8 mouse cellular contexts compared by ENCODE assay signal in the genomic region with DNA sequence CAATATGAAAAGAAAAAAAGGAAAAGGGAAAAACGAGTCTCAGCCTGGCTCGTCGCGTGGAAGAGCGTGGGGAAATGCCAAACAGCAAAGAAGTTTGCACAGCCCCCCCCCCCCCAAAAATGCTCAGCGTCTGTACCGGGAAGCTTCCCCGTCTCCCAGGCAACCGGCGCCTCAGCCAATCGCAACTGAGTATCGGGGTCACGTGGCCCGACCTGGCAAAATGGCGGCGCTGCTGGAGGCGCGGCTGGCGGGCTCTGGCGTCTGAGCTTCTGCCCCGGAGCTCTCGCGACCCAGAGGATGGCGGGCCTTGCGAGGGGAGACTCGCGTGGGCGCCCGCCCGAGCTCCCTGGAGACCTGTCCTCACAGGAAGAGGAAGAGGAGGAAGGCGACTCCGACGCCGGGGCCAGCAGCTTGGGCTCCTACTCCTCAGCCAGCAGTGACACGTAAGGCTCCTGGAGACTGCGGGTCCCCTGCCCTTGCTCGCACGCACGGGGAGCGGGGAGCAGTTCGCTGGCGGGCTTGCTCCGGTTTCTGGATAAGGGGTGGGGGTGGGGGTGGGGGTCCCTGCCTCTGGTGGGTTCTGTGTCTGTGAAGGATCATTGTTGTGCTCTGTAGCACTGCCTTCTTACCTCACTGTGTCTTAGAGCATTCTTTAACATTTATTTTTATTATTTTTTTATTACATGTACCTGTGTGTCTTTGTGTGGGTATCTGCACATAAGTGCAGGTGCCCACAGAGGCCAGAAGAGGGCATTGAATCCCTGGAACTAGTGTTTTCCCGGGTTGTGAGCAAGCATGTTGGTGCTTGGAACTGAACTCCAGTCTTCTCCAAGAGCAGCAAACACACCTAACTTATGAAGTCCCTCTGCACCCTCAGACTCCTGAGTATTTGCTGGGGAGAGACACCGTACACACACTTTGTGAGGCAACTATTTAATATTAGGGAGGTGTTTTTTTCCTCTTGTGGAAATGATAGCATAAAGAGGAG. TPM values are rescaled to one million over a fixed set of nuclear protein-coding genes. Genes with fewer than 3 reads are reported as not detected.
DNase-seq lines count a peak whose midpoint lies in the region; ATAC-seq and TF ChIP-seq lines count a peak whose summit lies in the region.

No protein-coding gene starts in this region.

- intact Hi-C loops in heart, postnatal 10 days (cut with DNase I), result no loop called here

- H3K4me3 ChIP-seq in forebrain, embryonic 13.5 days, result peak overlapping the region; percentile 91
- H3K4me3 ChIP-seq in liver, embryonic 16.5 days (ENCODE audit: low read depth, low read length), result peak overlapping the region; percentile 78
- H3K4me3 ChIP-seq in neural tube, embryonic 12.5 days, result peak overlapping the region; percentile 92
- H3K4me3 ChIP-seq in stomach, postnatal 0 days (ENCODE audit: low read depth, low read length), result peak overlapping the region; percentile 82

- peak; percentile 47 for TF ChIP-seq CTCF in stomach, postnatal 0 days (IDR thresholded peaks at IDR 0.05; ENCODE audit: low read depth)

- peak overlapping the region; percentile 85 for H3K9ac ChIP-seq in forebrain, embryonic 13.5 days
- peak overlapping the region; percentile 78 for H3K9ac ChIP-seq in liver, embryonic 16.5 days (ENCODE audit: low read depth, low read length)
- H3K9ac ChIP-seq in neural tube, embryonic 12.5 days, result peak overlapping the region; percentile 76
- H3K9ac ChIP-seq in stomach, postnatal 0 days (ENCODE audit: low read length), result peak overlapping the region; percentile 73

- ATAC-seq in cerebellum, adult (ENCODE audit: insufficient number of reproducible peaks, low FRiP score, low TSS enrichment), result peak; percentile 97
- ATAC-seq in forebrain, embryonic 13.5 days, result peak; percentile 99
- ATAC-seq in liver, embryonic 16.5 days (ENCODE audit: low read depth), result peak; percentile 85
- ATAC-seq in neural tube, embryonic 12.5 days (ENCODE audit: low FRiP score, low read depth), result peak; percentile 92
- peak; percentile 89 for ATAC-seq in stomach, postnatal 0 days (ENCODE audit: low FRiP score, low TSS enrichment)

- no peaks in the 10 kb centered on the region for H3K9me3 ChIP-seq in forebrain, embryonic 13.5 days (replicated peaks)
- H3K9me3 ChIP-seq in liver, embryonic 16.5 days (replicated peaks; ENCODE audit: control insufficient read depth, low read length), result no peaks in the 10 kb centered on the region
- H3K9me3 ChIP-seq in neural tube, embryonic 12.5 days, result 0 out of 2 replicates have a peak, but pooled peaks cover 3% of the 10 kb centered on the region
- no peaks in the 10 kb centered on the region for H3K9me3 ChIP-seq in stomach, postnatal 0 days (ENCODE audit: control insufficient read depth, low read length)

- H3K4me1 ChIP-seq in forebrain, embryonic 13.5 days, result peaks cover 4% of the 10 kb centered on the region; the same call in 1 of the 2 replicates
- no peaks in the 10 kb centered on the region; the same call in 1 of the 2 replicates for H3K4me1 ChIP-seq in liver, embryonic 16.5 days (ENCODE audit: control insufficient read depth, low read depth, low read length)
- H3K4me1 ChIP-seq in neural tube, embryonic 12.5 days, result no peaks in the 10 kb centered on the region
- H3K4me1 ChIP-seq in stomach, postnatal 0 days (replicated peaks; ENCODE audit: control insufficient read depth, insufficient read depth), result no peaks in the 10 kb centered on the region

- H3K27ac ChIP-seq in forebrain, embryonic 13.5 days, result no peak overlapping the region
- H3K27ac ChIP-seq in liver, embryonic 16.5 days (ENCODE audit: low read length), result no peak overlapping the region
- no peak overlapping the region for H3K27ac ChIP-seq in neural tube, embryonic 12.5 days
- H3K27ac ChIP-seq in stomach, postnatal 0 days (replicated peaks), result no peak overlapping the region

- peak; percentile 83 for DNase-seq in ES-CJ7 (ENCODE audit: low read depth, low spot score)
- peak; percentile 93 to 94 for DNase-seq in heart, postnatal 10 days
- DNase-seq in large intestine, adult 2 months (ENCODE audit: low read depth, low spot score), result peak; percentile 52
- DNase-seq in stomach, postnatal 0 days (ENCODE audit: low spot score), result peak; percentile 93

- H3K4me2 ChIP-seq in forebrain, embryonic 13.5 days, result peak overlapping the region; percentile 67
- peak overlapping the region; percentile 80 for H3K4me2 ChIP-seq in liver, embryonic 16.5 days (ENCODE audit: low read depth, low read length)
- peak overlapping the region; percentile 75 for H3K4me2 ChIP-seq in neural tube, embryonic 12.5 days (replicated peaks)
- H3K4me2 ChIP-seq in stomach, postnatal 0 days (replicated peaks; ENCODE audit: low read depth), result peak overlapping the region; percentile 80

- H3K27me3 ChIP-seq in forebrain, embryonic 13.5 days, result no peaks in the 10 kb centered on the region
- no peaks in the 10 kb centered on the region for H3K27me3 ChIP-seq in liver, embryonic 16.5 days (ENCODE audit: control insufficient read depth, insufficient read depth, low read depth, low read length)
- H3K27me3 ChIP-seq in neural tube, embryonic 12.5 days (replicated peaks), result no peaks in the 10 kb centered on the region
- H3K27me3 ChIP-seq in stomach, postnatal 0 days (ENCODE audit: control insufficient read depth, insufficient read depth, low read length), result no peaks in the 10 kb centered on the region

- no peak for TF ChIP-seq EP300 in stomach, postnatal 0 days (optimal IDR thresholded peaks at IDR 0.05)

- H3K36me3 ChIP-seq in forebrain, embryonic 13.5 days (ENCODE audit: poor library complexity, severe bottlenecking), result 0 out of 2 replicates have a peak, but pooled peaks cover 4% of the 10 kb centered on the region
- no peaks in the 10 kb centered on the region for H3K36me3 ChIP-seq in liver, embryonic 16.5 days (ENCODE audit: control insufficient read depth, insufficient read depth)
- H3K36me3 ChIP-seq in neural tube, embryonic 12.5 days, result no peaks in the 10 kb centered on the region
- no peaks in the 10 kb centered on the region for H3K36me3 ChIP-seq in stomach, postnatal 0 days (ENCODE audit: control insufficient read depth, insufficient read depth, low read length)

- WGBS in forebrain, embryonic 13.5 days, result 4% methylated on average over 44 of the region's 45 CpGs
- 4% methylated on average over 44 of the region's 45 CpGs for WGBS in large intestine, adult 2 months
- WGBS in liver, embryonic 16.5 days (ENCODE audit: insufficient replicate concordance), result 3% methylated on average over 45 of the region's 45 CpGs
- 4% methylated on average over 45 of the region's 45 CpGs for WGBS in neural tube, embryonic 12.5 days
- WGBS in stomach, postnatal 0 days, result 4% methylated on average over 43 of the region's 45 CpGs

RNA-seq across cellular contexts. Expression of a gene that starts 9.8 kb away (rescaled TPM):
- polyA plus RNA-seq in forebrain, embryonic 13.5 days (2015; fragmentation: Nextera tagmentation; extraction: Ambion mirVana), result 4.2 and 5.4 TPM in 2 replicates
- 10 to 100 TPM in 1 of 2 experiments, 1 to 10 TPM in 1; 7.0 to 10.1 TPM for total RNA-seq in heart, postnatal 10 days (2021)
- polyA plus RNA-seq in large intestine, adult 2 months (2012; rRNA removed), result 1.0 and 1.3 TPM in 2 replicates
- 0.71 and 0.79 TPM in 2 replicates for polyA plus RNA-seq in liver, embryonic 16.5 days (2015; fragmentation: Nextera tagmentation; extraction: Ambion mirVana)
- 4.2 and 5.1 TPM in 2 replicates for polyA plus RNA-seq in neural tube, embryonic 12.5 days (2016; fragmentation: Nextera tagmentation; extraction: Ambion mirVana)
- polyA plus RNA-seq in stomach, postnatal 0 days (2015; fragmentation: Nextera tagmentation; extraction: Ambion mirVana), result 0.87 and 1.0 TPM in 2 replicates
